Mouse (Mus musculus): Measurements from ENCODE around the gene Ino80. TPM values are rescaled to one million over a fixed set of nuclear protein-coding genes. Genes with fewer than 3 reads are reported as not detected.

The Ino80 gene
- total RNA-seq, 2 experiments from 2014 or later, result 17.9 to 19.5 TPM

DNA sequence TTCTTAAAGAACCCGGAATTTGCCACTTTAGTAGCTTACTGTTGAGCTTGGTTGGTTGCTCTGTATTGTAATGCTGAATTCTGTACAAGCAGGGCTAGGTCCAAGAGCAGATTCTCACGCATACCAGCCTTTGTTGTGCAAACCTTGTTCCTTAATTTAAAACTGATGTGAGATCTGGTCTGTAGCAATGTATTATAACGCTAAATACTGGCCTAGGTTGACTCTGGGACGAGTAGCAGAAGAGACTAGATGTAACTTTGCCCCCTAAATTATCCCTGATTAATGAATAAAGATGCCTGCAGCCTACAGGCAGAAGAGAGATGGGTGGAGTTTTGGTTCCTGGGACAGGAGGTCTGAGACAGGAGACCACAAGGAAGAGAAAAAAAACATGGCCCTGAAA, 13.5 kb downstream of the Ino80 start:
- no peak for DNase-seq (ENCODE audit: low spot score in 2 of 2)
- intact Hi-C loops (cut with DNase I), result no loop called here

DNA sequence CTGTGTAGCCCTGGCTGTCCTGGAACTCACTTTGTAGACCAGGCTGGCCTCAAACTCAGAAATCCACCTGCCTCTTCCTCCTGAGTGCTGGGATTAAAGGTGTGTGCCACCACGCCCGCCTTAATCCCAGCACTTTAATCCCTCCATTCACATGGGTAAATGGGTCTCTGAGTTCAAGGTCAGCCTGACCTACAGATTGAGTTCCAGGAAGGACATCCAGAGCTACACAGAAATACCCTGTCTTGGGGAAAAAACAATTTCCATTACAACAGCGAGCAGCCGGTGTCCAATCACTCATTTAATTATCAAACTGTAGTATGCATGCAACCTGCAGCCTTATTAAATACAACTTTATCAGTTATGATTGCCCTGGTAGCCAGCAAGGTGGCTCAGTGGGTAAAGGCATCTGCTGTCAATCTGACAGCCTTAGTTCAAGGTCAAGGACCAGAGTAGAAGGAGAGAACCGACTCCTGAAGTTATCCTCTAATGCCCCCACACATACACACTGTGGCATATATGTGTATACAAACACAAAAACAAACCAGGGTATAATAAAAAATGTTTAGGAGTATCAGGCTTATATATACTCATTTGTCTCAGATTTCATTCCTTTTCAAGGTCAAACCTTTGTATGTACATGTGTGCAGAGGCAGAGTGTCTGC, 14.2 kb downstream of the Ino80 start:
- DNase-seq (ENCODE audit: low spot score in 2 of 2), result no peak
- intact Hi-C loops (cut with DNase I), result no loop called here

DNA sequence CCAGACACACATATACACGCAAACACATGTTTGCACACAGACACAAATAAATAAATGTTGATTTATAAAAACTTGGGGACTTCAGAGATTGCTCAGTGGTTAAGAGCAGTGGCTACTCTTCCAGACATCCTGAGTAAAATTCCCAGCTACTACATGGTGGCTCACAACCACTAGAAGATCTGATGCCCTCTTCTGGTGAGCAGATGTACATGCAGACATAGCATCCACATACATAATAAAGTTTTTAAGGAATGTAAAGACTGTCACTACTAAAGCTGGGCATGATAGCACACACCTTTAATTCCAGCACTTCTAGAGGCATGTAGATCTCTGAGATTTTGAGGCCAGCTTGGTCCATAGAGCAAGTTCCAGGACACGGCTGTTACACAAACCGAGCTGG, 16.5 kb downstream of the Ino80 start:
- DNase-seq (ENCODE audit: low spot score in 2 of 2), result no peak
- intact Hi-C loops (cut with DNase I), result no loop called here

DNA sequence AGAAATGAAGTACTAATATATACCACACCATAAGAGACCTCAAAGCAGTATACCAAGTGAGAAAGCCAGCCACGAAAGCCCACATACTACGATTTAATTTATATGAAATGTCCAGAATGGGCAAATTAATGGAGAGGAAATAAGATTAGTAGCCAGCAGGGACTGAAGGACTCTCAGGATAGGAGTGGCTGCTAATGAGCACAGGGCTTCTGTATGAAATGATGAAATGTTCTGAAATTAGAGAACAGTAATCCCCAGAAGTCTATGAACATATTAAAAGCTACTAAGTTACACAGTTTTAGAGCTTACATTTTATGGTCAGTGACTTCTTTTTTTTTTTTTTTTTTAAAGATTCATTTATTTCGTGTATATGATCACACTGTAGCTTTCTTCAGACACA, 22.9 kb downstream of the Ino80 start:
- intact Hi-C loops (cut with DNase I), result no loop called here
- no peak for DNase-seq (ENCODE audit: low spot score in 2 of 2)

DNA sequence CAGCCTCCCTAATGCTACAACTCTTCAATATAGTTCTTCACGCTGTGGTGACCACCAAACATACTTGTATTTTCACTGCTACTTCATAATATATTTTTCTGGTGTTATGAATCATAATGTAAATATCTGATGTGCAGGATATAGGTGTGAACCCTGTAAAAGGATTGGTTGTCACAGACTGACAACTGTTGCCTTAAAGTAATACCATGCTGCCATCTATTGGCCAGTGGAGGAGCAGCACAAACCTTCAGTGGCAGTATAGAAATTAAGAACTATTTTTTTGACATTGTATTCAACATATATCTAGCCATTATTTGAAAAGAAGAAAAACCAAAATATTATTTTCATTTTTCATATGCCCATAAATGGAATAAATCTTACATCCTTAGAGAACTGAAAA, 40.5 kb downstream of the Ino80 start:
- DNase-seq (ENCODE audit: low spot score in 2 of 2), result peak; percentile 46 to 51
- intact Hi-C loops (cut with DNase I), result no loop called here

DNA sequence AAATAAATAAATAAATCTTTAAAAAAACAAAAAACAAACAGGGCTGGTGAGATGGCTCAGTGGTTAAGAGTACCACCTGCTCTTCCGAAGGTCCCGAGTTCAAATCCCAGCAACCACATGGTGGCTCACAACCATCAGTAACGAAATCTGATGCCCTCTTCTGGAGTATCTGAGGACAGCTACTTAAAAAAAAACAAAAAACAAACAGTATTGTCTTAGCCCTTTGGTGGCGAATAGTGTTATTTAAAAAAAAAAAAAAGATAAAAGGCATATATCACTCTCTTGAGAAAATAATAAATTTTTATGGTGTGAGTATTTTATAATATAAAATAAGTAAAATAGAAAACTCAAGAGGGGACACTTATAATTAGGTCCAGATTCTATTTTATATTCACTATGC, 41.0 kb downstream of the Ino80 start:
- DNase-seq (ENCODE audit: low spot score in 2 of 2), result no peak
- intact Hi-C loops (cut with DNase I), result no loop called here

DNA sequence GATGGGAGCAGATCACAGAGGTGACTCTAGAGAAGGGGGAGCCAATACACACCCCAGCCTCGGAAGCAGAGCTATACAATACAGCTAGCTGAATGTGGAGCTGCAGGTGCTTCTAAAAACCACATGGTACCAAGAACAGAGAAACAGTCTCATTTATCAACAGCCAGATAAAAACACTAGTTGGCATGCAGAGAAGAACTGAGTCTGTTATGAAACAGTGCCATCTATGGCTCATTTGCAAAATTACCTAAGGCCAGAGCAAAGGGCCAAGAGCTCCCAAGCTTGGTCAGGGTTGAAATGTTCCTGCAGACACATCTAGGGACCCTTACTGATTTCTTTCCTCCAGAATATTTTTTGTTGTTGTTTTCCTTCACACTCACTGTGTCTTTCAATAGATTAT, 63.7 kb downstream of the Ino80 start:
- peak; percentile 33 to 54 for DNase-seq (ENCODE audit: low spot score in 2 of 2)
- intact Hi-C loops (cut with DNase I), result loop anchor here (5.0 kb wide), 2 partner anchors 77 to 112 kb away; no protein-coding TSS in a partner anchor

DNA sequence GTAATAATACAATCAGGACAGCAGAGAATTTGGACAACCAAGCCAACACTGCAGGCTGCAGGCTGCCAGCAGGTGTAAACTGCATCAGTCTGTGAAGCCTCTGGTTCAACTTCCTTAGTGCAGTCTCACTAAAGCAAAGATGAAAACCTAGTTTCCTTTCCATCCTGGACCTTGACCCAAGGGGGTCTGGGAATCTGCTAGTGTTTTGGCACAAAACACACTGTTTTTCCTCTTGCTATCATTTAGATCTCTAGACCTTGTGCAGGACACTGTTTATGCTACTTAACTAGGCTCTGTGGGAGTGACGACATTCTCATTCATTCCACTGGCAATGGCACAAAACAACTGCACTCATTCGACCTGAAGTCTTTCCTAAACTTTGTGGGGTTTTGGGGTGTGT, 65.8 kb downstream of the Ino80 start:
- DNase-seq (ENCODE audit: low spot score in 2 of 2), result no peak
- intact Hi-C loops (cut with DNase I), result loop anchor here (5.0 kb wide), 2 partner anchors 74 to 109 kb away; no protein-coding TSS in a partner anchor

DNA sequence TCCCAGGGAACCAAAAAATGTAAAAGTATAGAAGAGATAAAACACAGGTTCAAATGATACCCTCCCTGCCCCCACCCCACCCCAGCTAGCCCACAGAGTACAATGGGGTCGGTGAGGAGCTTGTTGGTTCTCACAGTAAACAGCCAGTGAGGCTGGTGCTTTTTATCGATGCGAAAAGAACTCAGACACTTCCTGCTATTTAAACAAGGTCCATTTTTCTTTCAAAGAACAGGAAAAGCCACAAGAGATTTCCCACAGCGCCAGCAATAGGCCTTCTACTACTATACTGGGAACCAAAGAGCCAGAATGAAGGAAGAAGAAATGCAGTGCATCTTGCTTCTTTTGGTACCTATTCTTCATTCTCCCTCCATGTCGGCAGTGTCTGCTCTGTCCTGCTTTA, 66.5 kb downstream of the Ino80 start:
- DNase-seq (ENCODE audit: low spot score in 2 of 2), result no peak
- intact Hi-C loops (cut with DNase I), result loop anchor here (5.0 kb wide), 2 partner anchors 74 to 109 kb away; no protein-coding TSS in a partner anchor

DNA sequence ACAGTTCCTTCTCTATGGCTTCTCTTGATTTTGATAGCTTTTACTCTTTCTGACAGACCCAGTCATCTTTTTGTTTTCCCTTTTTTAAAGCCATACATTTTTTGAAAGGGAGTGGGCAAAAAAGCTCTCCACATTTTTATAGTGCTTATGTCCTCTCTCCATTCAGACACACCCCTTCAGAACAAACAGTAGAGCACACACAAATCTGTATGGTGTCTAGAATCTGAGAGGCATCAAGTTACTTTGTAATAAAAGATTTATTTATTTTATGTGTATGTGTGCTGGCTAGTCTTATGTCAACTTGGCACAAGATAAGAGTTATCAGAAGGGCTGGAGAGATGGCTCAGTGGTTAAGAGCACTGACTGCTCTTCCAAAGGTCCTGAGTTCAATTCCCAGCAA, 68.8 kb downstream of the Ino80 start:
- DNase-seq (ENCODE audit: low spot score in 2 of 2), result no peak
- intact Hi-C loops (cut with DNase I), result no loop called here

DNA sequence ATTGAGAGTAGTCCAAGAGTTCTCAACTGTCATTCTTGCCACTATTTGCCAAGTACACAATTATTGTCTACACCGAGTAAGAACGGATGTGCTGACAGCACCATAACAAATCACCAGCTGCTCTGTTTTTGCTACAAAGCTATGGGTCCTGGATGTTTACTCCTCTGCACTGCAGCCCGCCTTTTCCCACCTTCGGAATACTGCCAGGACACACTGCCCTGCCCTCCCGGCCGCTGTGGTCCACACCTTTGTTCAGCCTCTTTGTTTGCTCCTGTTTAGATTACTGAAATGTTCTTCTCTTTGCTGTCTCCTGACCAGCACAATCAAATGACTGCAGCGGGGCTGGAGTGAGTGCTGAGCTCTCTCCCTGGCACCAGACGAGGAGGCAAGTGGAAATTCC, 69.2 kb downstream of the Ino80 start:
- DNase-seq (ENCODE audit: low spot score in 2 of 2), result no peak
- intact Hi-C loops (cut with DNase I), result no loop called here

DNA sequence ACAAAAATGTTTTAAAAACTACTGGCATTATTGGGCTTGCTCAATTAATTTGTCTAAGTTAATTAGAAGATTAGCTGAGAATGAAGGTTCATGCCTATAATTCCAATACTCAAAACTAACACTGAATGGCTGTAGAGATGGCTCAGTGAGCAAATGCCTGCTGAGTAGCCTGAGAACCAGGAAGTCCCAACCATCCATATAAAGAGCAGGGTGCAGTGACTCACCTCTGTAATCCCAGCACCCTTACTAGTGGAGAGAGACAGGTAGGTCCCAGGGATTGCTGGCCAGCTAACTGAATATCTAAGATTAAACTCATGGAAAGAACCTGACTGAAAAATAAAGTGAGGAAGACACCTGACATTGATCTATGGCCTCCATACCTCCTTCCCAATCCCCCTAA, 78.2 kb downstream of the Ino80 start:
- intact Hi-C loops (cut with DNase I), result no loop called here
- DNase-seq (ENCODE audit: low spot score in 2 of 2), result no peak

DNA sequence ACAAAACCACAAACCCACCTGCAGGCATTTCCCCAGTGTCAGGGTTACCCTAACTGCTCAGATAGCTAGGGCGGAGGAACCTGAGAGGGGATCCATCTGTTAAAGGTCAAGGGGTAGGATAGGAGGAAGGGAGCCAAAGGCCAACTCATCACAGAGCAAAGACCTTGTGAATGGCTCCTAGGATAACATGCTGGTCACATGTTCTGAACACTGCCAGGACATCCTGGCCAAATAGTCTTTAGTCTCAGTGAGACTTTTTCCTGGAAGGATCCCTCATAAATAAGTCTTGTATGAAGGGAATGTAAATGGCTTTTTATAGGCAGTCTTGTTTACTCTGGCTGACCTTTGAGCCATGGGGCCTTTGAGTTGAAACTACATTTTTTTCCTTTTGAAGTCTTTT, 78.8 kb downstream of the Ino80 start:
- intact Hi-C loops (cut with DNase I), result no loop called here
- DNase-seq (ENCODE audit: low spot score in 2 of 2), result no peak

DNA sequence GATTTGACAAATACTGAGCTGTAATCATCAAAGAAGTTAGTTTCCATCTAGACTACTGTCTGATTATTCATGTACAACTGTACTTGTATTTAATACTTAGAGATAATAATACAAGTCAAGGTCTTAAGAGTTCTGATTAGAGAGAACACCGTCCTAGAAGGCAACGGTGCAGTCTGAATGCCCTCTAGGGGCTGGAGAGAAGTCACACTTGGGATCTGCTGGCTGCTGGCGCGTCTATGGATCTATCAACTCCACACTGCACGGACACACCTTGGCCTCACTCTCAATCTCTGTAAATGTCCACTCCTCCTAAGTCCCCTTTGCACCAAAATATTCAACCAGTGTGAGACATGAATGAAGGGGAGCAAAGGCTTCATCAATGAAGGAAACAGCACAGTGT, 79.2 kb downstream of the Ino80 start:
- intact Hi-C loops (cut with DNase I), result no loop called here
- no peak for DNase-seq (ENCODE audit: low spot score in 2 of 2)

DNA sequence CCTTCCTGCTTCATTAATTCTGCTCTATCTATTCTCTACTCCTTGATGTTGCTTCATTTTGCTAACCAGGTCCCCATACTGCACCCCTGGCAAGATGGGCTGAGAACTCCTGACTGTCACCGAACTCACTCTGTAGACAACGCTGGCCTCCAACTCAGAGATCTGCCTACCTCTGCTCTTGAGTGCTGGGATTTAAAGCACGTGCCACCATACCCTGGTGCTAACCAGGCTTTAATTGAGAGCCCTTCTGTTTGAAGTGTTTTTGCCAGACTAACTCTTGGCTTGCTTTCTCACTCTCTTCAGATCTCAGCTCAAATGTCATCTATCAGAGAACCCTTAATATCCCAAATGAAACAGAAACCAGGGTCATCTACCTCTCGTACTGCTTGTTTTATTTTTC, 87.5 kb downstream of the Ino80 start:
- intact Hi-C loops (cut with DNase I), result no loop called here
- DNase-seq (ENCODE audit: low spot score in 2 of 2), result no peak

DNA sequence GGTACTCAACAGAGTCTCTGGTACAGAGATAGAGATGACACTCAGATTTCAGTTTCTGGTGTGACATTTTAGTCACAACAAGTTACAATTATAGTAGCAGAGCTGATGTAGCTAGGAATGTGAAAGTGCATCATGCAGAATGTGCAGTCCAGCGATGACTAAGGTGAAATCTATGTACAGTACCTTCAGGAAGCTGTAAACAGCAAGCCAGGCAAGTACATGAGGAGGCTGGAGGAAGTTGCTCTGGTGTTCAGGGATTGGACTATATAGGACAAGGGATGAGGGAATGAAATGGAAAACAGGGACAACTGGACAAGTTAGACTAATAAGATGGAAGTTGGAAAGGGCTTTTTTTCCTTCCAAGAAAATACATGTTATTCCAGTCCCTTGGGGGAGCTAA, 89.2 kb downstream of the Ino80 start:
- intact Hi-C loops (cut with DNase I), result no loop called here
- DNase-seq (ENCODE audit: low spot score in 2 of 2), result no peak

DNA sequence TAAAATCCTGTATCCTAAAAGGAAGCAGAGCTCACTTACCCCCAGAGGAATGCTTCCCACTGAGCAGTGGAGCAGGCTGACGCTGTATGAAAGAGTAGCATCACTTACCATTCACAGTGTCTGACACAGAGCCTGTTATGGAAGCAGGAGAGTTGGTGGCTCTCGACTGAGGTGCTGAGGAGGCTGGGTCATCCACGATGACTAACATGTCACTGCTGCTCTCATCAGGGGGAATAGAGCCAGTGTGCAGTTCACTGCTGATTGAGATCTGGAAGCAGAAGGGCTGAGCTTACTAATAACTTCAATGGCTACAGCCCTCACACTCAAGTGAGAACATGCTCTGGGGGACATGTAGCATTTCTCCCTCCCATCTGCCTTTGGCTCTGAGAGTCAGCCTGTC, 98.0 kb downstream of the Ino80 start:
- DNase-seq (ENCODE audit: low spot score in 2 of 2), result no peak
- intact Hi-C loops (cut with DNase I), result loop anchor here (5.0 kb wide), 1 partner anchor 63 kb away; no protein-coding TSS in a partner anchor

DNA sequence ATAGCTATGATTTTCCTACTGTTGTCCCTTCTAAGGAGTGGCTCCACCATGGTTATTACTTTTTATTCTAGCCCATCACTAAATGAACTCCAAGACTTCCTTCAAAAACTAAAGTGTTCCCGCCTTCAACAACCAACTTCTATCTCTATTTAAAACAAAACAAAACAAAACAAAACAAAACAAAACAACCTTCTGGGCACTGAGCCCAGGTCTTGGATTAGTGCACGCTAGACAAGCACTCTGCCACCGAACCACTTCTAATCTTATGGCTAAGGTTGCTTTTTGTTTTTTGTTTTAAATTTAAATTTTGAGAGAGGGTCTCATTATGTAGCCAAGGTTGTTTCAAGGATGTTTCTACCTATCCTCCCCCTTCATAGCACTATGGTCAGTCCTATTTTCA, 99.7 kb downstream of the Ino80 start:
- intact Hi-C loops (cut with DNase I), result loop anchor here (5.0 kb wide), 1 partner anchor 64 kb away; no protein-coding TSS in a partner anchor
- DNase-seq (ENCODE audit: low spot score in 2 of 2), result no peak

DNA sequence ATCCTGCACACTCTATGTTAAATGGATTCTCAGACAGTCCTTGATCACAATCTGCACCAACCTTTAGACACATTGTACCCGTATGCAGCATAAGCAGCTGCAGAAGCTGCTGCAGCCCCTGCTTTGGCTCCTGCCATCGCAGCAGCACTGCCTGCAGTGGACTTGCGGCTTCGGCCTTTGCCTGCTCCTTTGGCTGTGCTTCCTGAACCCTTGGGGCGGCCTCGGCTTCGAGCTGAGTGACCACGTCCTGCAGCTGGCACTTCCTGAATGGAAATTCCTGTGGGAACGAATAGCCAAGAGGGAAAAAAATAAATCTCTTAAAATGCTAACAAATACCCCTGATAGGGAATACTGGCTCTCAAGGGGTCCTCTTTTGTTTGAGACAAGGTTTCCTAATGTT, 100.2 kb downstream of the Ino80 start:
- intact Hi-C loops (cut with DNase I), result loop anchor here (5.0 kb wide), 1 partner anchor 65 kb away; no protein-coding TSS in a partner anchor
- DNase-seq (ENCODE audit: low spot score in 2 of 2), result no peak

DNA sequence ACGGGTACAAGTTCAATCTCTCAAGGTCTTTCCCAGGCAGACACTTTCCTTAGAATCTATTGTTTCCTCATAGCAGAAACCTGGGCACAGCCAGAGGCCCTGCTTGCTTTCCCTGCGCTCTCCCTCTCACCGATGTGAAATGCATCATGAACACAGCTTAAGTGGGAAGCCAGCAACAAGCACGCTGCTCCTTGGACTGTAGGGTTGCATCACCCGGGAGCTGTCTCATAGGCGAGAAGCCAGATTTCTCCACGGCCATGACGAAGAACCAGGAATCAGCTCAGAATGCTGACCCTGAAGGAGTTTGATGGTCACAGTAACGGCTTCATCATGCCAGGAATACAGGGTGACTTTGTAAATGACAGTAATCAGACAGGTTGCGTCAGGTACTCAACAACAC, 107.4 kb downstream of the Ino80 start:
- DNase-seq (ENCODE audit: low spot score in 2 of 2), result no peak
- intact Hi-C loops (cut with DNase I), result no loop called here

DNA sequence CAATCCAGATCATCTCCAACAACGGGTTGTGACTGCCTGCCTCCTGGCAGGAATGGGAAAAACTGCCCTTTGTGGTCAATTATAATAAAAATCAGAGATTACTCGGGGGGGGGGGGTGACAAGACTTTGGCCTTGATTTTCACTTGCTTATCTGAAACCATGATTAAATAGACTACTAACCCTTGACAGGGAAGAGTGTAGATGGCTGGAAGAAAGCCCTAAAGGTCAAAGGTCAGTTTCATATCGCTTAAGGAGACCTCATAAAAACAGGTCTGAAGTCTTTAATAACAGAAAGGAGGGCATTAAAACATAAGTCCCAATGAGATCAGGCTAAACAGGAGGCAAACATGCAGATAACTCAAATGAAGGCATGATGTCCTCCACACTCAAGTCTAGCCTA, 110.1 kb downstream of the Ino80 start:
- DNase-seq (ENCODE audit: low spot score in 2 of 2), result no peak
- intact Hi-C loops (cut with DNase I), result no loop called here

DNA sequence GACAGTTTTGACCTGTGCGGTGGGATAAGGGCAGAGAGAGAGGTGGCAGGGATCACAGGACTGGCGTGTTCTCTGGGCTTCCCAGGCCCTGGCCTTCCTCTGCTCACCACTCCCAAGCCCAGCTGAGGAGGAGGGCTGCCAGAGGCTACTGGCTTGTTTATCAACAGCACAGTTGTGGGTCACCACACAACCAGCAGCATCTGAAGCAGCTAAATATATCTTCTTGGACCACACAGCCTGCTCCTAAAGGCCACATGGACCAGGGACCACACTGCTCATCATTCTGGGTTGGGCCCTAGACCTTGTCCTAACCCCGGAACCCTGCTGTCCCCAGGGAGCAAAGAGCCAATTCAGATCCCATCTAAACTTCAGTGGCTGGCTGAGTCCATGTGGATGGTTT, 112.5 kb downstream of the Ino80 start:
- no peak for DNase-seq (ENCODE audit: low spot score in 2 of 2)
- intact Hi-C loops (cut with DNase I), result no loop called here

Measured in left cerebral cortex, postnatal 14 days (tissue).